Mouse (Mus musculus): ENCODE measurements around the gene Nsmf. TPM values are rescaled to one million over a fixed set of nuclear protein-coding genes. Genes with fewer than 3 reads are reported as not detected.

The Nsmf gene
- 24.0 and 47.9 TPM in 2 replicates for polyA plus RNA-seq (2012; ENCODE audit: low replicate concordance)

GRCm38 (mm10) chr2:25054221-25055067 is at the start of gene Nsmf:
TSS of gene Nsmf (plus strand) at chr2:25054355.

GRCm38 (mm10) chr2:25080076-25080475 is 25.9 kb downstream of the Nsmf start, which contains the start of gene Entpd8:
TSS of gene Entpd8 (plus strand) at chr2:25080304.

GRCm38 (mm10) chr2:25095109-25095850 is 41.1 kb downstream of the Nsmf start, which contains the start of gene Noxa1:
TSS of gene Noxa1 (minus strand) at chr2:25095149.

Other genes with a start within 250 kb of the Nsmf start
- 49.1 and 68.9 TPM in 2 replicates for gene Ehmt1, start 134.7 kb upstream of the Nsmf start, polyA plus RNA-seq (2012; ENCODE audit: low replicate concordance)
- 109 and 170 TPM in 2 replicates for gene Arrdc1, start 119.1 kb upstream of the Nsmf start, polyA plus RNA-seq (2012; ENCODE audit: low replicate concordance)
- gene Zmynd19, start 104.6 kb upstream of the Nsmf start, polyA plus RNA-seq (2012; ENCODE audit: low replicate concordance): 4.5 and 5.5 TPM in 2 replicates
- 9.0 and 14.3 TPM in 2 replicates for gene Dph7, start 92.0 kb upstream of the Nsmf start, polyA plus RNA-seq (2012; ENCODE audit: low replicate concordance)
- gene Mrpl41, start 79.3 kb upstream of the Nsmf start, polyA plus RNA-seq (2012; ENCODE audit: low replicate concordance): 6.8 and 41.9 TPM in 2 replicates
- 16.1 and 17.4 TPM in 2 replicates for gene Pnpla7, start 78.3 kb upstream of the Nsmf start, polyA plus RNA-seq (2012; ENCODE audit: low replicate concordance)
- gene Entpd8, start 25.9 kb downstream of the Nsmf start, polyA plus RNA-seq (2012; ENCODE audit: low replicate concordance): not detected in 2 replicates
- 0.07 and 0.45 TPM in 2 replicates for gene Noxa1, start 40.8 kb downstream of the Nsmf start, polyA plus RNA-seq (2012; ENCODE audit: low replicate concordance)
- 10.2 and 19.3 TPM in 2 replicates for gene Nrarp, start 126.4 kb downstream of the Nsmf start, polyA plus RNA-seq (2012; ENCODE audit: low replicate concordance)
- 52.8 and 77.9 TPM in 2 replicates for gene Tor4a, start 142.5 kb downstream of the Nsmf start, polyA plus RNA-seq (2012; ENCODE audit: low replicate concordance)
- gene Nelfb, start 157.1 kb downstream of the Nsmf start, polyA plus RNA-seq (2012; ENCODE audit: low replicate concordance): 30.0 and 35.5 TPM in 2 replicates
- 0.19 TPM in 1 of 2 replicates, not detected in the other for gene Stpg3, start 160.3 kb downstream of the Nsmf start, polyA plus RNA-seq (2012; ENCODE audit: low replicate concordance)
- 0.13 TPM in 1 of 2 replicates, not detected in the other for gene Fam166a, start 164.4 kb downstream of the Nsmf start, polyA plus RNA-seq (2012; ENCODE audit: low replicate concordance)
- gene Tubb4b, start 170.3 kb downstream of the Nsmf start, polyA plus RNA-seq (2012; ENCODE audit: low replicate concordance): 38.7 and 174 TPM in 2 replicates
- gene Slc34a3, start 180.0 kb downstream of the Nsmf start, polyA plus RNA-seq (2012; ENCODE audit: low replicate concordance): not detected in 2 replicates
- gene Rnf224, start 182.4 kb downstream of the Nsmf start, polyA plus RNA-seq (2012; ENCODE audit: low replicate concordance): 0.13 TPM in 1 of 2 replicates, not detected in the other
- gene Rnf208, start 187.9 kb downstream of the Nsmf start, polyA plus RNA-seq (2012; ENCODE audit: low replicate concordance): 1.9 and 6.1 TPM in 2 replicates
- not detected in 2 replicates for gene Cysrt1, start 188.1 kb downstream of the Nsmf start, polyA plus RNA-seq (2012; ENCODE audit: low replicate concordance)
- 2.6 and 4.1 TPM in 2 replicates for gene AL732309.1, start 192.5 kb downstream of the Nsmf start, polyA plus RNA-seq (2012; ENCODE audit: low replicate concordance)
- gene Tmem203, start 201.1 kb downstream of the Nsmf start, polyA plus RNA-seq (2012; ENCODE audit: low replicate concordance): 12.0 and 24.1 TPM in 2 replicates
- gene Tprn, start 208.3 kb downstream of the Nsmf start, polyA plus RNA-seq (2012; ENCODE audit: low replicate concordance): 25.3 and 55.9 TPM in 2 replicates
- 76.2 and 82.8 TPM in 2 replicates for gene Ssna1, start 218.1 kb downstream of the Nsmf start, polyA plus RNA-seq (2012; ENCODE audit: low replicate concordance)
- 19.8 and 24.6 TPM in 2 replicates for gene Anapc2, start 218.1 kb downstream of the Nsmf start, polyA plus RNA-seq (2012; ENCODE audit: low replicate concordance)
- gene Tmem210, start 233.8 kb downstream of the Nsmf start, polyA plus RNA-seq (2012; ENCODE audit: low replicate concordance): not detected in 2 replicates
- not detected in 2 replicates for gene Lrrc26, start 235.6 kb downstream of the Nsmf start, polyA plus RNA-seq (2012; ENCODE audit: low replicate concordance)

Data from hematopoietic multipotent progenitor cell, adult 10-12 weeks (in vitro differentiated cells).